Mouse (Mus musculus) forebrain, postnatal 0 days (tissue): ENCODE data around the gene Zbtb25. TPM values are rescaled to one million over a fixed set of nuclear protein-coding genes. Genes with fewer than 3 reads are reported as not detected.
A peak's percentile ranks its signal among the peaks of the same experiment; 100 is the strongest.

ENCODE experiments used
- ATAC-seq: fragments of 200-750 bp; cut with Nextera tagmentation; 2 replicates; pipeline ENCODE4 v1.8.0; 2017; ENCODE audit warnings: mild to moderate bottlenecking, moderate library complexity
- DNase-seq: peaks from one replicate; pipeline ENCODE4 v3.0.0-alpha.2; 2015
- H3K27ac ChIP-seq: fragments of 300-500 bp; sonication (generic); 2 replicates; pipeline ENCODE4 v1.5.1; 2014; ENCODE audit warnings: low read depth, mild to moderate bottlenecking, antibody characterized with exemption, low read length, moderate library complexity, mixed read lengths
- H3K27me3 ChIP-seq: fragments of 300-500 bp; sonication (generic); 2 replicates; pipeline ENCODE4 v1.6.1; 2014; ENCODE audit warnings: mild to moderate bottlenecking, low read length, mixed read lengths; ENCODE audit not compliant: insufficient read depth
- H3K36me3 ChIP-seq: fragments of 300-500 bp; sonication (generic); 2 replicates; pipeline ENCODE4 v1.6.1; 2014; ENCODE audit warnings: mild to moderate bottlenecking, moderate library complexity; ENCODE audit not compliant: insufficient read depth
- H3K4me1 ChIP-seq: fragments of 300-500 bp; sonication (generic); 2 replicates; pipeline ENCODE4 v1.6.1; 2014; ENCODE audit warnings: antibody characterized with exemption; ENCODE audit not compliant: insufficient read depth
- H3K4me2 ChIP-seq: fragments of 300-500 bp; sonication (generic); 2 replicates; pipeline ENCODE4 v1.6.1; 2014; ENCODE audit warnings: low read depth, mild to moderate bottlenecking, moderate library complexity
- H3K4me3 ChIP-seq: fragments of 300-500 bp; sonication (generic); 2 replicates; pipeline ENCODE4 v1.5.1; 2014; ENCODE audit warnings: low read depth, low read length, mixed read lengths
- H3K9ac ChIP-seq: fragments of 300-500 bp; sonication (generic); 2 replicates; pipeline ENCODE4 v1.6.1; 2014; ENCODE audit warnings: mild to moderate bottlenecking
- H3K9me3 ChIP-seq: fragments of 300-500 bp; sonication (generic); 2 replicates; pipeline ENCODE4 v1.6.1; 2016; ENCODE audit warnings: low read length
- CTCF ChIP-seq: sonication (generic); IDR thresholded peaks from 2 replicates; pipeline ENCODE4 v1.5.1; 2016; ENCODE audit warnings: antibody characterized with exemption, control low read depth, low read depth
- WGBS: fragments of 180-500 bp; shearing (Covaris S2); extraction: QIAGEN DNeasy Blood & Tissue Kit; methylation state at CpG from one replicate; pipeline ENCODE4 v1.1.7; 2014; 5-methylcytosine and 5-hydroxymethylcytosine counted together
- polyA plus RNA-seq: library from polyadenylated mRNA; unstranded; fragments of >200 nt; fragmentation: Nextera tagmentation; extraction: Ambion mirVana; gene quantifications from 2 replicates; pipeline ENCODE4 v1.2.1, GENCODE M21; 2015
- total RNA-seq: library from RNA; depleted of rRNA; stranded (reverse); fragments of >200 nt; gene quantifications from 2 replicates; pipeline ENCODE4 v1.2.3, GENCODE M21; 2014; rRNA removed

Gene Zbtb25
- total RNA-seq = 15.0 and 25.8 TPM in 2 replicates
- polyA plus RNA-seq = 13.0 and 13.2 TPM in 2 replicates

- under 1% methylated on average over 60 of the region's 96 CpGs for WGBS
- H3K4me1 ChIP-seq = peaks cover 16% of the 10 kb centered on the region
- no peaks in the 10 kb centered on the region for H3K36me3 ChIP-seq
- no peaks in the 10 kb centered on the region for H3K27me3 ChIP-seq
- peak within 1 kb of the TSS; percentile 95 for H3K4me3 ChIP-seq
- peak within 1 kb of the TSS; percentile 99 for H3K27ac ChIP-seq
- ATAC-seq (peak; percentile 94), DNase-seq (peak; percentile 98)
- TF ChIP-seq CTCF = no peak
- H3K9me3 ChIP-seq = no peaks in the 10 kb centered on the region
- H3K9ac ChIP-seq = peak within 1 kb of the TSS; percentile 100
- peak within 1 kb of the TSS; percentile 92 for H3K4me2 ChIP-seq
Observed at GRCm38 (mm10) chr12:76369206-76369977, at the start of gene Zbtb25. Gene Zbtb25, minus strand, starts transcription at chr12:76369602.

GRCm38 (mm10) chr12:76418346-76418745, 48.9 kb upstream of the Zbtb25 start:
- TF ChIP-seq CTCF = 0 out of 2 replicates have a peak, but pooled peaks have one; percentile 7
- no peak for ATAC-seq
- 93% methylated on average over 5 of the region's 5 CpGs for WGBS
- H3K4me2 ChIP-seq = no peak overlapping the region
- no peak overlapping the region for H3K4me3 ChIP-seq
- no peak overlapping the region for H3K9ac ChIP-seq
- no peaks in the 10 kb centered on the region for H3K9me3 ChIP-seq
- H3K4me1 ChIP-seq = no peaks in the 10 kb centered on the region
- peaks cover 8% of the 10 kb centered on the region; the same call in 1 of the 2 replicates for H3K27me3 ChIP-seq
- DNase-seq = no peak
- no peaks in the 10 kb centered on the region for H3K36me3 ChIP-seq
- H3K27ac ChIP-seq = no peak overlapping the region

- under 1% methylated on average over 37 of the region's 37 CpGs for WGBS
- H3K9ac ChIP-seq = 0 out of 2 replicates have a peak within 1 kb of the TSS, but pooled peaks have one; percentile 10
- peak within 1 kb of the TSS; percentile 34 for H3K4me3 ChIP-seq
- peak within 1 kb of the TSS; percentile 56 for H3K4me2 ChIP-seq
- H3K27ac ChIP-seq = no peak within 1 kb of the TSS
- no peaks in the 10 kb centered on the region for H3K9me3 ChIP-seq
- no peak for DNase-seq
- TF ChIP-seq CTCF = no peak
- H3K27me3 ChIP-seq = peaks cover 8% of the 10 kb centered on the region; the same call in 1 of the 2 replicates
- no peaks in the 10 kb centered on the region for H3K36me3 ChIP-seq
- H3K4me1 ChIP-seq = no peaks in the 10 kb centered on the region
- no peak; the same call in 1 of the 2 replicates for ATAC-seq
Observed at GRCm38 (mm10) chr12:76417433-76417854, 48.0 kb upstream of the Zbtb25 start, which contains the start of gene Ppp1r36. Gene Ppp1r36, plus strand, starts transcription at chr12:76417538.

- WGBS = 90% methylated on average over 11 of the region's 12 CpGs
Observed at GRCm38 (mm10) chr12:76415383-76416010, 46.1 kb upstream of the Zbtb25 start.

GRCm38 (mm10) chr12:76409166-76409565, 39.8 kb upstream of the Zbtb25 start:
- WGBS = 77% methylated on average over 4 of the region's 4 CpGs
- Histone ChIP-seq H3K36me3 (no peaks in the 10 kb centered on the region), H3K9ac (no peak overlapping the region), H3K9me3 (no peaks in the 10 kb centered on the region), H3K4me1 (peaks cover 7% of the 10 kb centered on the region; the same call in 1 of the 2 replicates), H3K4me3 (no peak overlapping the region), H3K27me3 (peaks cover 27% of the 10 kb centered on the region), H3K4me2 (no peak overlapping the region), H3K27ac (no peak overlapping the region)
- DNase-seq = no peak
- TF ChIP-seq CTCF = no peak
- no peak for ATAC-seq

More at GRCm38 (mm10) chr12:76415383-76416010, 46.1 kb upstream of the Zbtb25 start:
- no peak overlapping the region for H3K4me3 ChIP-seq
- no peak overlapping the region for H3K27ac ChIP-seq
- ATAC-seq (no peak), DNase-seq (no peak)
- no peaks in the 10 kb centered on the region for H3K9me3 ChIP-seq
- no peaks in the 10 kb centered on the region for H3K4me1 ChIP-seq
- H3K36me3 ChIP-seq = no peaks in the 10 kb centered on the region
- no peak overlapping the region for H3K4me2 ChIP-seq
- H3K27me3 ChIP-seq = peaks cover 8% of the 10 kb centered on the region; the same call in 1 of the 2 replicates
- no peak for TF ChIP-seq CTCF
- no peak overlapping the region for H3K9ac ChIP-seq

- ATAC-seq (no peak), DNase-seq (no peak)
- Histone ChIP-seq H3K9ac (no peak overlapping the region), H3K9me3 (no peaks in the 10 kb centered on the region), H3K27ac (no peak overlapping the region), H3K4me3 (no peak overlapping the region), H3K36me3 (no peaks in the 10 kb centered on the region), H3K27me3 (peaks cover 27% of the 10 kb centered on the region), H3K4me2 (no peak overlapping the region), H3K4me1 (peaks cover 7% of the 10 kb centered on the region; the same call in 1 of the 2 replicates)
- WGBS = 37% methylated on average over 1 of the region's 1 CpGs
- no peak for TF ChIP-seq CTCF
Observed at GRCm38 (mm10) chr12:76407184-76407583, 37.8 kb upstream of the Zbtb25 start.
